8 mouse cellular contexts compared by ENCODE assay signal in the genomic region with DNA sequence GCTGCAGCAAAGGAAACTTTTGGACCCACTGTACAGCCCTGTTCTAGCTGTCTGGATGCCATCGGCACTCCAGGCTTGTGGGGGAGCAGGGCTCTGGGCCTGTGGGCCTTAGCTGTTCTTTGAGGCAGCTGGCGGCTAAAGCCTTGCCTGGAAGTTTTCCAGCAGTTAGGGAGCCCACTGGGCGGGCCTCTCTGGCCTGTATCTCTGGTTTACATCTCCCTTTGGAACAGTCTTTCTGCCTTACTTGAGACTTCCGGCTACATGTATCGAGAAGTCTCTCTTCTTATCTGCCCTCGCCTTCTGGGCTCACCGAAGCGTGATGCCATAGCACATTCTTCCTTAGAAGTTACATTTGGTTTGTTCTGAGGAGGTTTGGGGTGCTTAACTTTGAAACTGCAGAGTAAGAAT.
DNase-seq lines count a peak whose midpoint lies in the region; ATAC-seq lines count a peak whose summit lies in the region.

No protein-coding gene starts in this region.

- 70% methylated on average over 8 of the region's 8 CpGs for WGBS in forebrain, embryonic 15.5 days
- WGBS in forebrain, embryonic 11.5 days = 83% methylated on average over 8 of the region's 8 CpGs
- WGBS in neural tube, embryonic 13.5 days = 71% methylated on average over 8 of the region's 8 CpGs
- WGBS in limb, embryonic 13.5 days = 58% methylated on average over 8 of the region's 8 CpGs

- H3K27me3 ChIP-seq in forebrain, embryonic 15.5 days = no peaks in the 10 kb centered on the region
- H3K27me3 ChIP-seq in forebrain, embryonic 11.5 days (ENCODE audit: control insufficient read depth, insufficient read depth, low read length) = no peaks in the 10 kb centered on the region
- H3K27me3 ChIP-seq in neural tube, embryonic 13.5 days = no peaks in the 10 kb centered on the region
- no peaks in the 10 kb centered on the region for H3K27me3 ChIP-seq in limb, embryonic 13.5 days

- H3K27ac ChIP-seq in forebrain, embryonic 15.5 days (replicated peaks) = no peak overlapping the region
- no peak overlapping the region for H3K27ac ChIP-seq in forebrain, embryonic 11.5 days (ENCODE audit: low read depth, low read length)
- 0 out of 2 replicates have a peak overlapping the region, but pooled peaks have one; percentile 42 for H3K27ac ChIP-seq in neural tube, embryonic 13.5 days (replicated peaks)
- H3K27ac ChIP-seq in limb, embryonic 13.5 days = peak overlapping the region; percentile 65

- 0 out of 2 replicates have a peak, but pooled peaks have one; percentile 59 for ATAC-seq in forebrain, embryonic 15.5 days (replicated peaks)
- no peak for ATAC-seq in forebrain, embryonic 11.5 days (replicated peaks; ENCODE audit: low FRiP score)
- peak; percentile 49; the same call in 1 of the 2 replicates for ATAC-seq in neural tube, embryonic 13.5 days (ENCODE audit: low read depth)
- 0 out of 2 replicates have a peak, but pooled peaks have one; percentile 51 for ATAC-seq in limb, embryonic 13.5 days (ENCODE audit: low FRiP score, low read depth)
- ATAC-seq in granulocyte monocyte progenitor cell, adult 5-6 weeks (replicated peaks; ENCODE audit: poor library complexity, severe bottlenecking) = no peak

- H3K36me3 ChIP-seq in forebrain, embryonic 15.5 days = no peaks in the 10 kb centered on the region
- no peaks in the 10 kb centered on the region for H3K36me3 ChIP-seq in forebrain, embryonic 11.5 days (ENCODE audit: control insufficient read depth, insufficient read depth, low read length)
- no peaks in the 10 kb centered on the region for H3K36me3 ChIP-seq in neural tube, embryonic 13.5 days
- no peaks in the 10 kb centered on the region for H3K36me3 ChIP-seq in limb, embryonic 13.5 days

- intact Hi-C loops in heart, postnatal 36 days (cut with DNase I) = no loop called here

- no peak overlapping the region for H3K9ac ChIP-seq in forebrain, embryonic 15.5 days (replicated peaks)
- no peak overlapping the region for H3K9ac ChIP-seq in forebrain, embryonic 11.5 days (ENCODE audit: low read length)
- H3K9ac ChIP-seq in neural tube, embryonic 13.5 days = no peak overlapping the region
- H3K9ac ChIP-seq in limb, embryonic 13.5 days = peak overlapping the region; percentile 25; the same call in 1 of the 2 replicates

- 0 out of 2 replicates have a peak, but pooled peaks cover 3% of the 10 kb centered on the region for H3K9me3 ChIP-seq in forebrain, embryonic 15.5 days
- no peaks in the 10 kb centered on the region; the same call in 1 of the 2 replicates for H3K9me3 ChIP-seq in forebrain, embryonic 11.5 days (ENCODE audit: control insufficient read depth, low read length)
- no peaks in the 10 kb centered on the region for H3K9me3 ChIP-seq in neural tube, embryonic 13.5 days
- no peaks in the 10 kb centered on the region for H3K9me3 ChIP-seq in limb, embryonic 13.5 days

- no peak overlapping the region for H3K4me2 ChIP-seq in forebrain, embryonic 15.5 days (replicated peaks)
- no peak overlapping the region for H3K4me2 ChIP-seq in forebrain, embryonic 11.5 days (ENCODE audit: low read depth, low read length, severe bottlenecking)
- H3K4me2 ChIP-seq in neural tube, embryonic 13.5 days = no peak overlapping the region
- H3K4me2 ChIP-seq in limb, embryonic 13.5 days (replicated peaks) = no peak overlapping the region

- H3K4me1 ChIP-seq in forebrain, embryonic 15.5 days = peaks cover 6% of the 10 kb centered on the region; the same call in 1 of the 2 replicates
- H3K4me1 ChIP-seq in forebrain, embryonic 11.5 days (replicated peaks; ENCODE audit: control insufficient read depth, insufficient read depth, low read length) = no peaks in the 10 kb centered on the region; the same call in 1 of the 2 replicates
- peaks cover 30% of the 10 kb centered on the region for H3K4me1 ChIP-seq in neural tube, embryonic 13.5 days (replicated peaks)
- H3K4me1 ChIP-seq in limb, embryonic 13.5 days = peaks cover 42% of the 10 kb centered on the region

- no peak overlapping the region for H3K4me3 ChIP-seq in forebrain, embryonic 15.5 days
- no peak overlapping the region for H3K4me3 ChIP-seq in forebrain, embryonic 11.5 days (ENCODE audit: low read depth, low read length)
- no peak overlapping the region for H3K4me3 ChIP-seq in neural tube, embryonic 13.5 days
- no peak overlapping the region for H3K4me3 ChIP-seq in limb, embryonic 13.5 days

- no peak for DNase-seq in forebrain, embryonic 11.5 days (ENCODE audit: low spot score)
- no peak for DNase-seq in neural tube, embryonic 10.5 days (ENCODE audit: extremely low spot score, low spot score)
- peak; percentile 20 to 37 for DNase-seq in spleen, postnatal 36 days (ENCODE audit: low spot score in 2 of 2)
- DNase-seq in heart, postnatal 36 days = no peak

Comparison
In these comparisons a context has a peak if more than half of its experiments do, and no peak if none do; other contexts are left out.
1. ATAC-seq: peak in forebrain, embryonic 15.5 days (single experiment), neural tube, embryonic 13.5 days (single experiment) and limb, embryonic 13.5 days (single experiment); none in forebrain, embryonic 11.5 days (single experiment) and granulocyte monocyte progenitor cell, adult 5-6 weeks (single experiment).
2. H3K27ac ChIP-seq: peak in neural tube, embryonic 13.5 days (single experiment) and limb, embryonic 13.5 days (single experiment); none in forebrain, embryonic 15.5 days (single experiment) and forebrain, embryonic 11.5 days (single experiment).
3. DNase-seq: peak in spleen, postnatal 36 days (2 of 2); none in forebrain, embryonic 11.5 days (single experiment), neural tube, embryonic 10.5 days (single experiment) and heart, postnatal 36 days (0 of 2).